Mouse (Mus musculus): Measurements from ENCODE around the gene Apc2.
A peak's percentile ranks its signal among the peaks of the same experiment; 100 is the strongest.

The Apc2 gene

DNA sequence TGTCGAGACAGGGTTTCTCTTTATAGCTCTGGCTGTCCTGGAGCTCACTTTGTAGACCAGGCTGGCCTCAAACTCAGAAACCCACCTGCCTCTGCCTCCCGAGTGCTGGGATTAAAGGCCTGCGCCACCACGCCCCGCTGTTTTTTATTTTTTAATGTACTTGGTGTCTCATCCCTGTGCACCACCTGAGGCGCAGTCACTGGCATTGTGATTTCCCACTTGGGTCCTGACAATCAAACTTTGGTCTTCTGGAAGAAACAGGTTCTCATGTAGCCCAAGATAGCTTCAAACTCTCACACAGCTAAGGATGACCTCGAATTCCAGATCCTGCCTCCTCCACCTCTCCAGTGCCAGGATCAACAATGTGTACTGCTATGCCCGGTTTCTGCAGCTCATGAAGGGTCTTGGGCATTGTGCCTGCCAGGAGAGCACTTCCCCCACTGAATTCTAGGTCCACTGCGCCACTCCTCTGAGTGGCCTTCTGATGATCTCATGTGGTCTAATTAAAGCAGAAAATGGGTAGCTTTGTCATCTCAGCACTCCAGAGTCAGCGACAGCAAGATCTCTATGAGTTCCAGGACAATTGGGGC lies 32.9 kb upstream of the Apc2 start:
- no peak for DNase-seq (ENCODE audit: low spot score in 2 of 2)

DNA sequence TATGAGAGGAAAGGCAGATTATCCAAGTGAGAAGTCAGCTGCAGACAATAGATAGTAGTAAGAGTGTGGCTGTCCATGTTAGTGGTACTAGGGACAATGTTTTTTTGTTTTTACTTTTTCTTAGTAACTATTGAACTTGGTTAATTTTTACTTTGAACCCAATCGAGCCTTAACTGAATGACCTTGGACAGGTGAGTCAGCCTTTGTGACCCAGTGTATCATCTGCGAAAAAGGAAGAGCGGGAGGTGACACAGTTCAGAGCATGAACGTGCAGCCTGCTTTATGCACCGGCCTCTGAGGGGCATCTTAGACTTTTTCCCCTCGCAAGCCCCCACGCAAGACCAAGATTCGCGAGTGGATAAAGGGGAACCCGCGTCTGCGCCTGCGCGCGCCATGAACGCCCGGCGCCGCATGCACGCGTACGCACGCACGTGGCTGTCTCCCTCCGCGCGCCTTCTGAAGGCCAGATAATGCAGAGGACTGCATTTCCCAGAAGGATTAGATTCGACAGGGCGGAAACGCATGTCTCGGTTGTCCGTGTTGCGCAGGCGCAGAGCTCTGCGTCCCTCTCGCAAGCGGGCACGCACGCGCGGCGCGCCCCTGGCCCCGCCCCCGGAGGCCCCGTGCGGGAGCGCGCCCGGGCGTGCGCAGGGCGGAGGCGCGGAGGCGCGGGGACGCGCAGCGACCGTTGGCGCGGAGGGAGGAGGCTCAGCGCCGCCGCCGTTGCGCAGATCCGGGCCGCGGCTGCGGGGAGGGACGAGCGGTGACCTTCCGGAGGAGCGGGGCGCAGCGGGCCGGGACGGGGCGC lies 31.2 kb upstream of the Apc2 start:
- peak; percentile 99 for DNase-seq (ENCODE audit: low spot score in 2 of 2)

DNA sequence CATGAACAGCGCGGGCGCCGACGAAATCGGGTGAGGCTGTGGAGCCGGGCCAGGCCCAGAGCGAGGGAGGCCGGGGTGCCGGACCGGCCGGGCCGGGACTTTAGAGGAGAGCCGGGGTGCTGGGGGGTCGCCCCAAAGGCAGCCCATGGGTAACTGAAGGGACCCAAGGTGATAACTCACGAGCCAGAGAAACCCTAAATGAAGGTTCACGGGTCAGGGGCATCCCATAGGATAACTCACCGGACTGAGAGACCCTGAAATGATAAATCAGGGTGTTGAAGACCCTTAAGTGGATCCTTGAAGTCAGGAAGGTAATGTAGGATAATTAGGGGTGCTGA lies 30.7 kb upstream of the Apc2 start:
- no peak for DNase-seq (ENCODE audit: low spot score in 2 of 2)

DNA sequence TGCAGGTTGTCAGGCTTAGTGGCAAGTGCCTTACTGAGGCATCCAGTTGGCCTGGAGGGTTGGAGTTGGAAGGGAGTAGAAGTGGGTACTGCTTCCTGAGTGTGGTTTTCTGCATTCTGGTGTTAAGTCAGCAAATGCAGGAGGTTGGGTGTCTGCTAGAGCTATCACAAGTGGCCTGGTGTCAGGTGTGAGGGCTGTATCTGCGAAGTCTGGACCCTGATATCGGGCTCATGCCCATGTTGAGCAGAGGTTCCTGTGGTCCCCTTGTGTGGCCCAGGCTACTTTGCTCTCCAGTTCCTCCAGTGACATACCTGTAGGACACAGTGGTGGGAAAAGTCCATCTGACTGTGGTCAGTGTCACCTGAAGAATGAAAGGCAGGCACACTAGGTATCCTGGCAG lies 25.7 kb upstream of the Apc2 start:
- no peak for DNase-seq (ENCODE audit: low spot score in 2 of 2)

DNA sequence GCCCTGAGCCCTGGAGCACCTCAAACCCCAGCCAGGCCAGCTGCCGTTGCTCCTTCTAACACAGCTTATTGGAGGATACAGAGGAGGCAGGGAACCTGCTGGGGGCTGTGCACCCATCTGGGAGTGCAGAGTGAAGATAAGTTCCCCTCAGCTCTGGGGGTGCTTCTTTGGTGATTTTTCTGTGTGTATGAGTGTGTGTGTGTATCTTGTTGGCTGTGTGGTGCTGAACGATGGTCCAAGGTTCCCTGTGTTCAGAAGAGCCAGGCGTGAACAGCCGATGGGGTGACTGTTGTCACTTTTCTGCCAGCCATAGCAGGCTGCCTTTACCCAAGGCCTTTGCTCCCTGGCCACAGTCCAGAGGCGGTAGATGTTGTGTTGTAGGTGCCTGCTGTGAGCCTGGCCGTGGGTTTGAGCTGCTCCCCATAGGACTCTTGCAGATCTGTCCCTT lies 25.0 kb upstream of the Apc2 start:
- no peak for DNase-seq (ENCODE audit: low spot score in 2 of 2)

DNA sequence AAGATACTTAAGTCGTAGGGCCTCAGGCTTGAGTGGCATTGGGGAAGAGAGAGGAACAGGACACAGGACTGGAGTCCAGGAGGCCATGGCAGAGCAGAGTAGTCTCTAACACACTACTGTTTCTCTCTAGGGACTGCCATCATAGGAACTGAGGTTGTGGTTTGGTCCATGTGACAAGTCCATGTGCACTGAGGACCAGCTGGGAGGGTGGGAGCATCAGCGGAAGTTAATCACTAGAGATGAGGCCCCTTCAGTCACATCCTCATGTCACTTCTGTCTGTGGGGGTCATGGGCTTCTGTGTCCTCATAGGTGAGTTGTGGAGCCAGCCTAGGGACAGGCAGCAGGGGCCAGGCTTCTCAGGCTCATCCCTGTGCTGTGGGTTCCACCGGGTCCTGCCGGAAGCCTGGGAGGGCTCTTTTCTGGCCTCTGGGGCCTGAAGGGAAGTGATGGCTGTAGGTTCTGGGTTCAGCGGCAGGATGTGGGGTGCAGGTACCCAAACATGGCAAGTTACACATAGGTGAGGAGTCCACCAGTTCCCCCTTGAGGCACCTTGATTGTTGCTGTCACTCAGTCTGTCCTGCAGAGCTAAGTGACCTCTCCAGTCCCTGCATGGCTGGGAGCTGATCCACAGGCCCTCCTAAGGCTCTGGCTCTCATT lies 24.5 kb upstream of the Apc2 start:
- DNase-seq (ENCODE audit: low spot score in 2 of 2) = no peak

DNA sequence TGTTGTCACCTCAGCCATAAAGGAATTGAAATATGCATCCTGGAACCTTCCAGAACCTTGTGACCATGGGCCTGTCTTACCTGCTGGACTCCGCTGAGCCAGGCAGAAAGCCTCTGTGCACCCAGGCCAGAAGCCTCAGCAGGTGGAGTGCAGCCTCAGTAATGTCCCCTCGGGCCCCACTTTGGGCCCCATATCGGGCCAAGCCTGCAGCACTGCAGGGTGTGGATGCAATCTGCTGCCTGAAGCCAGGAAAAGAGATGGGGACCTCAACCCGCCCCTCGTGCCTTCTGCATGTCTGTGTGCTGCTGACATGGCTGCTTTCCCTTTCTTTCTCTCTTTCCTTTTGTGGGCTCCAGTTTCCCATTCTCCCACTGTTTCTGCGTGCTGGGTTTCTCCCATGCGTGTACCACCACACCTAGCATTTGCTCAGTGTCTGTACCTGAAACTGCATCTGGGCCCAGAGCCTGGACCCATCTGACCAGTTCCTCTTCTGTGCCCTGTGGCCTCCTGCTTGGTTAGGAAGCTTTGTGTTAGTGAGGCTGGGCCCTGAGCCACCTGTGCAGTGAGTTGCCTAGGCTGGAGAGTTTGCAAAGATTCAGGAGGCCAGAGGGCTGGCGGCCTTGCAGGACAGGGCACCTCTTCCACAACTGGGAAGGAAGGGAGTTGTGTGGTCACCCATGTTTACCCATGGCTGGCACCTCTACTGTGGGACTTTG lies 23.7 kb upstream of the Apc2 start:
- no peak for DNase-seq (ENCODE audit: low spot score in 2 of 2)

DNA sequence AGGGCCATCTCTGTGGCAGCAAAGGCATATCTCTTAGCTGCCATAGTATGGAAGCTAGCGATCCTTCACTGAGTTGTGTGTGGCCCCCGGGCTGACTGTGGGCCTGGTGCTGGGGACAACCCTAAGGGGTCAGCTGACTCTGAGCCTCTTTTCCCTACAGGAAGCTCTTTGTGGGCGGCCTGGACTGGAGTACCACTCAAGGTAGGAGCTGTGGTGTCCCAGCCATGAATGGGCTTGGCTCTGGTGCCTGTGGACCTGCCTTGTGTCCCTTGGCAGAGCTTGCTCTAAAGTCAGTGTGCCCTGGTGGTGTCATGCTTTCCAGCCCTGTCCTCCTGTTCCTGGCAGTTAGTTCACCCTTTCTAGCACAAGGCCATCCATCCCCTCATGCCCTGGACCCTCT lies 21.9 kb upstream of the Apc2 start:
- DNase-seq (ENCODE audit: low spot score in 2 of 2) = no peak

DNA sequence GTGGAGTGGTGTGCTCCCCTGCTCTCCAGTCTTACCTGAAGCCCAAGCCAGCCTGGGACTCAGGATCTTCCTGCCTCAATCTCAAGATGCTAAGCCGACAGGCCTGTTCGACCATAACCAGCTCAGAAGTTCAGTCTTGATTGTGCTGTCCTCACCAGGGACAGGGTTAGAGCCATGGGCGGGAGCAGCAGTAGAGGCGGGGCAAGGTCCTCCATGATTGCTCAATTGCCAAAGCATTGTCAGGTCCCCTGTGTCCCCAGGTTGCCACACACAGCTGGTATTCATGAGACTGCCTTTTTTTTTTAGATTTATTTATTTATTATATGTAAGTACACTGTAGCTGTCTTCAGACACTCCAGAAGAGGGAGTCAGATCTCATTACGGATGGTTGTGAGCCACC lies 19.5 kb upstream of the Apc2 start:
- no peak for DNase-seq (ENCODE audit: low spot score in 2 of 2)

DNA sequence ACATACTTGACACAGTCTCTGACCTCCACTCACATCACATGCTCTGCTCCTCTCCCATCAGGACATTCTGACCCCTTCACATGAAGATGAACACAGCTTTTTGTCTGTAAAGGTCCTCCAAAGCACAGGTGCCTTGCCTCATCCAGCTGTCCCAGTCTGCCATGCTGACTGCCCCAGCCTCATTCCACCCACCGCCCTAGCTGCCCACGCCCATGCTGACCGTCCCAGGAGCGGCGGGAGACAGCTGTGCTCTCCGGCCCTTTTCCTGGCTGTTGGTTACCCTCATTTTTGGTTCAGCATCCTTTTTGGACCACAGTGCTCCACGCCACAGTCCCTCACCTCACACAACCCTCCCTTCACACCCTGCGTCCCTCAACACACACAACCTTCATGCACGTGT lies 17.4 kb upstream of the Apc2 start:
- DNase-seq (ENCODE audit: low spot score in 2 of 2) = no peak

DNA sequence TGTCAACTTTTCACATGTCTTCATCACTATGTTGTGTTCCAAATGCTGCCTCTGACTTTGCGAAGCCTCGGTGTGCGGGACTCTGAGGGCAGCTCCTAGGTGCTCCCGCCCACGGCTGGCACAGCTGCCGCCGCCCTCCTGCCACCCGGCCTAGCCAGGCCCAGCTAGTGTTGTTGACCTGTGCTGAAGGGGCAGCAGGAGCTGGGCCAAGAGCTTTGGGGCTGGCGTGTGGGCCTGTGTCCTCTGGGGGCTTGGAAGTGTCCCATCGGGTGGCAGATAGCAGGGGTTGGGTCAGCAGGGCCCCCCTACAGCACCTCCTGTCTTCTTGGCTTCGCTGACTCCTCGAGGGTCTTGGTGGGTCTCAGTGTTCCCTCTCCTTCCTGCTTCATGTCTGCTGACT lies 16.5 kb upstream of the Apc2 start:
- no peak for DNase-seq (ENCODE audit: low spot score in 2 of 2)

DNA sequence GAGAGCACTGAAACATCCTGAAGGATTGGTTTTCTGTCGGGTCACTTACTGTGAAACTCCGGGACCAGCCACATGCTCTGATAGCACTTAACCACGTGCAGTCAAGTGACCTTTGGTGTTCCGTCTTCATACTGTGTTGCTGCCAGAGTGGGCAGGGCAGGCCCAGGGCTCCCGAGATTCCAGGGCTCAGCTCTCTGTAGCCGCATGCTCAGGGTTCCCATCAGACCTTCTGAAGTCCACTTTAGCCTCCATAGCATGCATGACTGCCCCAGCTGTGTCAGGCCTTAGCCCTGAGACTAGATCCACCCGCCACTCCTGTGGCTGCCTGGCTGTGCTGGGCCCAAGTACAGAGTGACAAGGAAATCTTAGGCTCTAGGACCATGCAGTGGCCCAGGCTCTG lies 14.5 kb upstream of the Apc2 start:
- DNase-seq (ENCODE audit: low spot score in 2 of 2) = no peak

DNA sequence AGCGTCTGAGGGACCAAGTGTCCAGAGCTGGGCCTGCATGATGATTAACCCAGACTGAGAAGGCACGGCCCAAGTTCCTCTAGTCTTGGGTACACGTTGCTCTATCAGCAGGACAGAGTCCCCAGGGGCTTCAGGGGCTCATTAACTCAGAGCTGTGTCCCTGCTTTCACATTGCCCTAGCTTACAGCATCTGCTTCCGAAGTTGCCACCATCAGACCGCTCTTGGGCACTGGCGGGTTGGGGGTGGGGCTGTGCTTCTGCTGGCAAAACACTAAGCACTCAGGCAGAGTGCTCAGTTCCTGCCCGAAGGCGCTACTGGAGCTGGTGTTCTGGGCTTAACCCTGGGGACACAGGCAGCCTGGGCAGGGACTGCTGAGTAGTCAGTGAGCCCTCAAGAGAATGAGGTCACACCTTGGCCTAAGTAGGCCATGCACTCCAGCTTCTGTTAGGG lies 13.8 kb upstream of the Apc2 start:
- no peak for DNase-seq (ENCODE audit: low spot score in 2 of 2)

DNA sequence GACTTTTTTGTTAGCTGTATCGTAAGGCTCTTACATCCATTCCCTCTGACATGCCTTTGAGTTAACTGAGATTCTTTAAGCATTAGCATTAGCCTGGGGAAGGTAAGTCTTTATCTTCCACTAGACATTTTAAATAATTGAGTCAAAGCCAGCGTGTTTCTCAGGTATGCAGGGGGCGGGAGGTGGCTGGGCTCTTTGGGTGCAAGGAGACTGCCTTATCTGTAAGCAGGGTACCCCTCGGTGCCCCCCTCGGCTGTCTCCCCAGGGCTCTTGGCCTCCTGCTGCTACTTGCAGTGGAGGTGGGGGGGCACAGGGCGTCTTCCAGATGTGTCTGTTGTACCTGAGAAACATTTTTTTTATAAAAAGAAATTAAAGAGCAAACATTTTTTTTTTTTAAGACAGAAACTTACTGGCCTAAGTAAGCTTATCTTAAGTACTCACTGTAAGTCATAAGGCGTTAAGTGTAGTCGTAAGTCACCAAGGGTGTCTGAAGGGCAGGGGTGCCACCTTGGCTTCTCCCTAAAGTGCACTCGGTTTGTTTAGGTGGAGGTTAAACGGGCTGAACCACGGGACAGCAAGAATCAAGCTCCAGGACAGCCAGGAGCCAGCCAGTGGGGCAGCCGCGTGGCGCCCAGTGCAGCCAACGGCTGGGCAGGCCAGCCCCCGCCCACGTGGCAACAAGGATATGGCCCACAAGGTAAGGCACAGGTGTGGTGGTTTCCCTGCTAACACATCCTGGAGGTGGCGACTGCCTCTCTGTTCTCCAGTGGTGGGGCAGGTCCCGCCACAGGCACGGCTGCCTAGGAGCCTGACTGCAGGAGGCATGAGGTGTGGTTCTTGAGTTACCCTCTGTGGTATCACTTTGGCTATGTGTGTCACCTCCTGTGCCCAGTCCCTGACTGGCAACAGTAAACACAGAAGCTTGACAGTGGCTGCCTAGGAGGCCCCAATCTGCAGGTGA lies 13.0 kb upstream of the Apc2 start:
- no peak for DNase-seq (ENCODE audit: low spot score in 2 of 2)

DNA sequence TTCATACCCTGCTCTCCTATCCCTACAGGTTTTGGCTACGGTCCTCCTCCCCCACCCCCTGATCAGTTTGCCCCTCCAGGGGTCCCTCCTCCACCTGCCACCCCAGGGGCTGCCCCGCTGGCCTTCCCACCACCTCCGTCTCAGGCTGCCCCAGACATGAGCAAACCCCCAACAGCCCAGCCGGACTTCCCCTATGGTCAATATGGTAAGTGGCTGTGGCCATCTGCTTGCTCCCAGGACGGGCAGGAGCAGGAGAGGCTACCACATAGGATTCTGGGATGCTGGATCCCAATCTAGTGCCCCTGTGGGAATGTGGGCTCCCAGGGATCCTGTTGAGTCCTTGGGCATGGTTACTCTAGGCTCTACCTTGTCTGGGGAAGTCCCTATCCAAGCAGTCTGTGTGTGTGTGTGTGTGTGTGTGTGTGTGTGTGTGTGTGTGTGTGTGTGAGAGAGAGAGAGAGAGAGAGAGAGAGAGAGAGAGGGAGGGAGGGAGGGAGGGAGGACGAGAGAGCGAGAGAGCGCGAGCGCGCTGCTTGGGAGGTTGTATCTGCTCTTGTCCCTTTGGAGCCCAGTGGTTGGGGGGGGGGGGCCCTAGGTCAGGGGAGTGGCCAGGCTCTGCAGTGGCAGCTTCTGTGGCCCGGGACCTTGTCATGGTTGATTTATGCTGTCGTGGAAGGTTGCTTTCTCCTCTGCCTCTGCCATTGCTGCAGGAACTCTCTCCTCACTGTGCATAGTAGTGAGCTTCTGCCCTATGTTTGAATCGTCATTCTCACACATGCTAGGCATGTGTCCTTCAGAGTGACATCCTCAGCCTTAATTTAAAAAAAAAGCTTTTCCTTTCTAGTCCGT lies 10.3 kb upstream of the Apc2 start:
- no peak for DNase-seq (ENCODE audit: low spot score in 2 of 2)

DNA sequence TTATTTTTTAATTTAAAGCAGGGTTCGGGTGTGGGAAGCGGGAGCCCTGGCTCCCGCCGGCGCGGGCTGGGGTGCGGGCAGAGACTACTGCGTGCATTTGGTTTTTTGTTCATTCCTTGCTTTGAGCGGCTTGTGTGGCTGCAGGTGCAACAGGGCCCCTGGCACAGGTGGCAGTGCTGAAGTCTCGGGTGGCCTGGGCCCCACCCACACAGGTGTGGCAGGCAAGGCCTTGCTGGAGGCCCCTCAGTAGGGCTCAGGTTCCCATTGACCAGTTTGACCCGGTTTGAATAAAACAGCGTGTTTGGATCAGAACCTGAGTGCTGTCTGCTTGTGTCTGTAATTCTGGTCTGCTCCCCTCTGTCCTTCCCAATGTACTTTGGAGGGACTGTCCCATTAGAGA lies 7.7 kb upstream of the Apc2 start:
- DNase-seq (ENCODE audit: low spot score in 2 of 2) = no peak

DNA sequence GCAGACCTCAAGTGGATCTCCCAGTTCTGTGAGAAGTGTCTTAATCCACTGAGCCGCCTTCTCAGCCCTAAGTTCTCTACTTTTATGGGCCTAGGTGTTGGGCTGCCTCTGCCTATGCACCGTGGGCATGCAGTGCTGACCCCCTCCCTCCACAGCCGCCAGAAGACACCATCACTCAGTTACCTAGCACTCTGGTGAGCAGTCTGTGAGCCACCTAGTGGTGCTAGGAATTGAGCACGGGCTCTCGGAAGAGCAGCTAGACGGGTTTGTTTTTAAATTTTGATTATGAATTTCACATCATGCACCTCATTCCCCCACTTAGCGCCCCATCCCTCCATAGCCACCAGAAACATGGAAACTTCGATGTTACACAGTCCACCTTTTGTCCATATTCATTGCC lies 7.1 kb upstream of the Apc2 start:
- DNase-seq (ENCODE audit: low spot score in 2 of 2) = no peak

DNA sequence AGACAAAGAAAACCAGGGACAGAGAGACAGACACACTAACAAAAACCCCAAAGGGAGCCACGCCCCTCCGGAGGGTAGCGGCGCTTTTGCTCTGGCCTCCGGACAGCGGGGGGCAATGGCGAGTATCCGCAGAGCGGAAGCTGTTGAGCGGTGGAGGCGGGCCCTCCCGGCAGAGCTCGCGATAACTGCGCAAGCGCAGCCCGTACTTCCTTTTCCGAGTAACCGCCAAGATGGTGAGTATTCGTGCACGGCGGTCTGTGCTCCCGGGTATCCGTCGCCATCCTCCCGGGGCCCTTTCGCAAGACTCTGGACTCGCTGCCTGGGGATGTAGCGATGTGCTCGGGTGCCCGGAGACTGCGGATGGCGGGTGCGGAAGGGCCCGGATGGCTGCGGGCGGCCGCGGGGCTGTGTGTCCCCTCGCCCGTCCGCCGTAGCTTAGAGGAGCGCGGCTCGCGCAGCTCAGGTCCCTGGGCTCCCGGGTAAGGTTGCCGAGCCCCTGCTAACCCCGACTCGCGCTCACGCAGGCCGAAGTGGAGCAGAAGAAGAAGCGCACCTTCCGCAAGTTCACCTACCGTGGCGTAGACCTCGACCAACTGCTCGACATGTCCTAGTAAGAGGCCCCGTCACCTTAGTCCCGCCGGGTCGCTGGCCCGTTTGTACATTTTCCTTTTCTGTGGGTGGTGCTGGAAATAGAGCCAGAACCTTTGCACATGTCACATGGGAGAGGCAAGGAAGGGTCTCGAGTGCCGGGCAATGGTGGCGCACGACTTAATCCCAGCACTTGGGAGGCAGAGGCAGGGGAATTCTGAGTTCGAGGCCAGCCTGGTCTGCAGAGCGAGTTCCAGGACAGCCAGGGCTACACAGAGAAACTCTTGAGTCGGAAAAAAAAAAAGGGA lies 3.3 kb upstream of the Apc2 start, which contains the start of gene Rps15:
Gene Rps15 (plus strand): TSS at position 203 of the 896 bp plus-strand sequence.
- DNase-seq (ENCODE audit: low spot score in 2 of 2) = peak; percentile 92 to 94

DNA sequence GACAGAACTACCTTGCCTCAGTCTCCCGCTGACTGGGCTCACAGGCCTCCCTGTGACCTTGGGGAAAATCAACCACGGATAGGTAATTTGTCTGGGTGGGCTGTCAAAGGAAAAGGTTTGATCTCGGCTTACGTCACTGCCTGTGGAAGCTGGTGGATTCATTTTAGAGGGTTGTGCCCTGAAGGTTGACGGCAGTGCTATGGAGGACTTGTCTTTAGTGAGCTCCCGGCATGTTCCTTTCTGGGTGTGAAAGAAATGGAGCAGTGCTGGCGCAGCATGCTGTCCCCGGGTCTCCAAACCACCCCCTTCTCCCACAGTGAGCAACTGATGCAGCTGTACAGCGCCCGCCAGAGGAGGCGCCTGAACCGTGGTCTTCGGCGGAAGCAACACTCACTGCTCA lies 2.5 kb upstream of the Apc2 start:
- no peak for DNase-seq (ENCODE audit: low spot score in 2 of 2)
